Mouse (Mus musculus) megakaryocyte-erythroid progenitor cell, adult 5-6 weeks (primary cell): Measurements from ENCODE around the gene Ticrr. TPM values are rescaled to one million over a fixed set of nuclear protein-coding genes. Genes with fewer than 3 reads are reported as not detected.

Experiments used
- ATAC-seq: replicated peaks from 2 replicates; pipeline ENCODE4 v1.8.0; 2016; ENCODE audit warnings: mild to moderate bottlenecking, inconsistent platforms; ENCODE audit not compliant: severe bottlenecking, poor library complexity, low FRiP score, low TSS enrichment
- total RNA-seq, 2 experiments: library from RNA; stranded (forward) in 1 of 2; stranded (reverse) in 1 of 2; fragments of 200-1000, 215-1000 nt in 1 of 2; fragments of >200 nt in 1 of 2; fragmentation: Nextera tagmentation in 1 of 2; gene quantifications; 2 replicates each; pipeline ENCODE4 v1.2.3; 2014 to 2017

The Ticrr gene
- total RNA-seq, 2 experiments from 2014 or later = 16.8 to 29.8 TPM

DNA sequence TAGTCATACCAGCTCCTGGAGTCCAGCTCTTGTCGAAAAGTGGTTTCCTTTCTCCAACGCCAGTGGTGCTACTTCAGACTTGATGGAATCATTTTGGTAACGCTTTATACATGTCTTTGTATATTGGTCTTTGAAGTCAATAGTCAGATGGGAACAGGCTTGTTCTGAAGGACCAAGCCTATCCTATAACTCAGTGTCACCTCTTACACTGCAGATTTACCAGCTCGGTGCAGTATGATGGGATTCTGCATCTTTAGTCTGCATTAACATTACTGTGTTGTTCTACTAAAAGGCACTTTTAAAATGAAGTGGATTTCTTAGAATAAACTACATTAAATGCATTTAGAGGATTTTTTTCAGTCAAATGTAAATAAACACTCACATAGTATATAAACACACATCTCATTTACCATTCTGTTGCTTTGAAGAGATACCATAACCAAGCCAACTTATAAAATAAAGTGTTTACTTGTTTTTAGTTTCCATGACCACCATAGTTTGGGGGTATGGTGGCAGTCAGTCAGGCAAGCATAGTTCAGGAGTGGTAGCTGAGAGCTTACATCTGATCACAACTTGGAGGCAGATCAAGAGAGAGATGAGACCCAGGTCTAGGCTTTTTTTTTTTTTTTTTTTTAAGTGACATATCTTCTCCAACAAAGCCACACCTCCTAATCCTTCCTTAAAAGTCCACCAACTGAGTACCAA lies 11.1 kb downstream of the Ticrr start:
- ATAC-seq = no peak

DNA sequence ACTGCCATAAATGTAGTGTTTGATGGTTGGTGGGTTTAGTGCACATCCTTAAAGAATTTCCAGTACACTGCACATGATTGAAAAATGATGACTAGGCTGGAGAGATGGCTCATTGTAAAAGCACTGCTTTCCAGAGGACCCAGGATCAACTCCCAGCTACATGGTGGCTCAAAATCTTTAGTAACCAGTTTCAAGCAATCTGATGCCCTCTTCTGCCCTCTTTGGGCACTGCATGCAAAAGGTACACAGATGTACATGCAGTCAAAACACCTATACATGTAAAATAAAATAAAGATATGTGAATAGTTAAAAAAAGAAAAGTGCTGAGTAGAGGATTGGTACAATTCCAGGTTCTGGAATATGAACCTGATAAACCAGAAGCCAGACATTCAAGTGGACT lies 19.2 kb downstream of the Ticrr start:
- 0 out of 2 replicates have a peak, but pooled peaks have one; percentile 68 for ATAC-seq

DNA sequence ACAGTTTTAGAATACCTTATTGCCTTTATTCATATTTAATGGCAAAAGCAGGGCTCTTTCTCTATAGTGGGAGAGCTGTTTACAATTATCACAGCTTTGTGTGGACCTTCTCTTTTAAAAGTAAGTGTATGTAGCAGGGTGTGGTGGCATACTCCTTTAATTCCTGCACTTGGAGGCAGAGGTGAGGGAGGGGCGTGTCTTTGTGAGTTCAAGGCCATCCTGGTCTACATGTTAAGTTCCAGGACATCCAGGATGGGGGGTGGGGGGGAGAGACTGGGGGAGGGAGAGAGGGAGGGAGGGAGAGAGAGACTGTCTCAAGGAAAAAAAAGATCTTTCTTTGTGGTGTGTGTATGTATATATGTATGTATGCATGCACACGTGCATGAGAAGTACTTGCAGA lies 20.2 kb downstream of the Ticrr start:
- ATAC-seq = no peak

DNA sequence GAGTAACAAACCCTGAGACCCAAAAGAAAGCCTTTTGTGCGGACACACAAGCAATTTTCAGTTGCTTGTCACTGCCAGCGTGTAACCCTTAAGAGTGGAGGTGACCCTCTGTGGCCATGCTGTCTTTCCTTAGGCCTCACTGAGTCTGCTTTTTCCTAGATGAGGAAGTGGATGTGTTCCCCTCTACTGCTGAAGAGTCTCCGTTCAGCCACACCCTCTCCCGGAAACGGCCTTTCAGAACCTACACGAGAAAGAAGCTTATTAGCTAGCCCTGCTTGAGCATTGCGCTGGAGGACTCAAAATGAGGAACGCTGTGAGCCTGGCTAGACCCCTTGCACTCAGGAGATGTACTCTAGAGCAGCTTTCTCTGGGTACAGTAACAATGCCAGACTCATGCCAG lies 36.5 kb downstream of the Ticrr start:
- no peak for ATAC-seq

DNA sequence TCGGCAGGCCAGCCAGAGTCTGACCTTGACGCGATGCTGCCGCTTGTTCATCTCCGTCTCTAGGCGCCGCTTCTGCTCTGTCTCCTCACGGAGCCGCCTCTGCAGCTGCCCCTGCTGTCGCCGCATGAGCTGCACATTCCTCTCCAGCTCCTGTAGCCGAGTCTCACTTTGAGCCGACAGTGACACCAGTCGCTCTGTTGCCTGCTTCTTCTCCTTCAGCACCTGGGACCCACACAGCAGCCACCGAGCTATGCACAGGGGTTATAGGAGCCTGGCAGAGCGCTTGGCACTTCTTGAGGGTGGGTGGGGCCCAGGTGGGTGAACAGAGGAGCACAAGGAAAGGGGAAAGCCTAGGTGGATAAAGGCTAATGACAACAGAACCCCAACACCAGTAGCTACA lies 42.8 kb downstream of the Ticrr start:
- no peak for ATAC-seq

DNA sequence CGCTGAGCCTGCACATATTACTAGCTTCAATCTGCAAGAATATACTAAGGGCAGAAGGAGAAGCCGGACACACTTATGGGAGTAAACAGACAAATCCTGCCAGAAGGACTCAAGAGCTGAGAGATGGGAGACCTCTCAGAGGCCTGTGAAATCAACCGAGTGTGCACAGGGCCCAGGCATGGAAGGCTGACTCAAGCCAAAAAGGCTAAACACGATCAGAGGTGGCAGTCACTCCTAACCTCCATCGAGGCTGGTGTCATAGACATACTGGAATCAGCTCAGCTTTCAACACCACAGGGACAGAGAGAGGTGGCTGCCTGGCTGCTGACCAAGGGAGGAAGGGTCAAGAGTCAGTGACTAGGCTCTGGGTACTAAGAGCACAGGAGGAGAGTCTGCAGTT lies 45.2 kb downstream of the Ticrr start:
- no peak for ATAC-seq

DNA sequence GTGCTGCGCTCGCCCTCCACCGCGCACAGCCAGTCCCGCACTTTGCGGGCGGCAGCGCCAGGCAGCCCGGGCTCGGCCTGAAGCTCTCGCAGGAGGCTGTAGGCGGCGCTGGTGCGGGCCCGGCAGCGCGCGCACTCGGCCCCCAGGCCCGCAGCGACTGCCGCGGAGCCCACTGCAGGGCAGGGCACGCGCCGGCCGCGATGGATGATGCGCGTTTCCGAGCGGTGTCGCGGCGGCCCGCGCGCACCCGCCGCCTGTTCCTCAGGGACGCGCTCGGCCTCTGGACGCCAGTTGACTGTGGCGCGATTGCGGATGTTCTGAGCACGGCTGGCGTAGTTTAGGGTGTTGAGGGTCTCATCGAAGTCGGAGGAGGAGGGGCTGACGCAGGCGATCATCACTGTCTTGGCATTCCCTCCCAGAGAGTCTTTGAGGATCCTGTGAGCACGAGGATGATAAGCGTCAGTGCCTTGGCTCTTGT lies 50.2 kb downstream of the Ticrr start:
- no peak for ATAC-seq

DNA sequence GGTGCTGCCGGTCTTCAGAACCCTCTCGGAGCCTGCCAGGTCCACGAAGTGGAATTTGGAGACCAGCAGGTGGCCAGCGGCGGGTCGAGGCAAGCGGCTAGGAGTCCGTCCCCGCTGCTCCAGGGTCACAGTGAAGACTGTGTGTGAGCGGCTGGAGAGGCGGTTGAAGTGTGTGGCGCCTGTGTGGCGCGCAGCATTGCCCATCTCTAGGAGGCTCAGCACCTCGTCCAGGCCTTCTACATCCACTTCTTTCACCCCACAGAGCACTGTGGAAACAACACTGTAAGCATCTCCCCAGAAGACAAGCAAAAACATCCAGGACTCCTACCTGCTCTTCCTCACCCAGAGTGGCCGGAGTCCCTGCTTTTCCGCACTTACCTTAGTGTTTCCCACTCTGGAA lies 50.8 kb downstream of the Ticrr start:
- ATAC-seq = no peak

DNA sequence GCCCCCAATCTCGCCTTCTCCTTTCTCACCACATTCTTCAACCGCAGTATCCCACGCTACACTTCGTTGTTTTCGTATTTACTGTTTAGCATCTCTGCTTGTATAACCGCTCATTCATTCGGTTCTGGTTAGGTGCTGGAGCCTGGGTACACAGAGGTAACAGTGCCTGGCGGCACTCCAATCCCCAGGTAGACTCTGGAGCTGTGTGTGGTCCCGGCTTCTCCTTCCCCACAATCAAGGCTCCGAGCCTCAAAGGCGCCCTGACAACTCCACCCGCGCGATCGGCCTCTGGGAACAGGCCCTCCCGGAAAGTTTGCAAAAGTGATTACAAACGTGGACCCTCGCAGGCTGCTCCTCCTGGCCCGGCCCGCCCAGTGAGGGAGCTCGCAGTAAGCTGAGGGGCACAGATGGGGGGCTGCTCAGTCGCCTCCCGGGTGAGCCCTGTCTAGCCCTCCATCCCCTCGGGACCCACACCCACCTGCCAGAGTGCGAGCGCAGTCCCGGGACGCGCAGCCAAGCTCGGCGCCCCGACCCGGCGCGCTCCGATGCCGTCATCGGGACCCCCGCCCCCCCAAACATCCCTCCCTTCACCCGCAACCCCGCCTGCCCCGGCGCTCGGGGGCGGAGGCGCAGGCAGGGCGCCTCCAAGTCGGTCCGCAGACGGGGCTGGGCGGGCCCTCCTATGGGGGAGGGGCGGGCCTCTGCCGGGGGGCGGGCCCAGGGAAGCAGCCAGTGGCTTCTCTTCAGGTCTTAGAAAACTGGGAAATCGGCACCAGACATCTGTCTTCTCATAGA lies 55.4 kb downstream of the Ticrr start, which contains the start of gene Kif7:
Gene Kif7 (minus strand): TSS at position 534 of the 795 bp plus-strand sequence.
- ATAC-seq = peak; percentile 71

DNA sequence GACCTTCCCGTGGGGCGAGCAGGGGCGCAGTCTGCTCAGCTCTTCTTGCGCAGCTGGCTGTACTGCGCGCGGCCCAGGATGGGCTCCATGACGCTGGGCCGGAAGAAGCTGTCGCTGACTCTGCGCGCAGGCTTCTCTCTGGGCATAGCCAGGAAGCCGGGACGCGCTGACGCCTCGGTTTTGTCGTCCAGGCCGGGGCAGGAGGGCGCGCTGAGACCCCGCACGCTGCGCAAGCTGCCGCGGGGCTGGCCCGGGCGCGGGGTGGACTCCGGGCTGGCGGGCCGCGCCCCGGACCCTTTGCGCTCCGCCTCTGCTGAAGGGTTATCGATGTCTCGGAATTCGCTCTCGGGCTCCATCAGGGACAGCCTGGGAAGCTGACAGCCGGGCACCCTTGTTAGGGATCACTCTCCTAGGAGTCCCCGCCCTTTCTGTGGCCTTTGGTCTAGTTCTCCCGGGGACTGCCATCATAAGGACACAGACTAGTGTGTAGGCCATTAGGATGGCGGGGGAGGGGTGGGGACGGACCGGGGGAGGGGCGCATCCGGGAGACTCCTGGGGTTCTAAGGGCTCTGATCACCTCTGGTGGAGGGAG lies 61.5 kb downstream of the Ticrr start:
- ATAC-seq = no peak

DNA sequence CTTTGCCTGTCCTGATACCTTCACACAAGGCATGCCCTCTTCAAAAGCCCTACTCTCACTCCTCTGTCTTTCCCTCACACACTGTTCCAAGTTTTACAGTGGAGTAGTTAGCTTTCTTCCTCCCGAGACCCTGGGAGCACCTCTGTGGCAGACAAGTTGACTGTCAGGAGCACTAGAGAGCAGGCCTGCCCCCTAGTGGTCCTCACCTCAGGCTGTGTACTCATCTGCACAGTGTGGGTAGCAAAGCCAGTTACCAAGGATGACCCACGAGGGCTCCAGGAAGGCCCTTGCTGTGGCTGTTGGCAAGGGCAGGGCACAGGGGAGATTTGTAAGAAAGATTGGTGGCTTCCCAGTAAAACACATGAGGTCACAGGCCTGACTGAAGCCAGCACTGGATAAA lies 67.1 kb downstream of the Ticrr start:
- peak; percentile 60 for ATAC-seq

DNA sequence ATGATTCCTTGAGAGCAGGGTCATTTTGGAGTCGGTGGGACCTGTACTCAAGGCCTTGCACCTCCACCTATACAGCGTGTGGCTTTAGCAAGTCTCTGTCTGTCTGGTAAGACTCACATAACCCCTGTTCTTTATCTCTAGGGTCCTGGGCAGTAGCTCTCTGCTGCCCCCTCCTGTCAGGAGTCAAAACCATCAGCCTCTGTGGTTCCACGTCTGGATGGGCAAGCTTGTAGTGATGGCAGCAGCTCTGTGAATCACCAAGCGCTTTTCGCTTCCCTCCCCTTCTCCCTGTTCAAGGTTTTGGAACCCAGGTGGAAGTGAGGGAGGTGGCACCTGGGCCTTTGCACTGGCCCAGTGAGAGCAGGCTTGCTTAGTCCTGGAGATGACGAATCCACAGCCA lies 68.2 kb downstream of the Ticrr start:
- ATAC-seq = peak; percentile 82

DNA sequence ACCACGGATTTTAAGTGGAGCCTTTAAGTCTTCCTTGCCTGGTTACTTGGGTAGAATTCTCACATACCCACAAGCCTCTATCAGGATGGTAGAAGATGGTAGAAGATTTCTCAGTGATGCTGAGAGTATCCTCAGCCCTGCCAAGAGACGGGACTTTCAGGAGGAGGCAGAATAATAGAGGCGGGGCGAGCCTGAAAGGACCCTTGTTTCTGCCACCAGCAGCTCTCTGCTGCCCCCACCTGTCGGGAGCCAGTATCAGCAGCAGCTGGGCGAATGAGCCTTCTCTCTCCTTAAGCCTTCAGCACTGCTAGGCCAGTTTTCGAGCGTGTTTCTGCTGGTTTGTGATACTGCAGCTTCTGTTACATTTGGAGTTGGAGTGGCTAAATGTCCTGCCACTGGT lies 69.2 kb downstream of the Ticrr start:
- peak; percentile 53 for ATAC-seq

DNA sequence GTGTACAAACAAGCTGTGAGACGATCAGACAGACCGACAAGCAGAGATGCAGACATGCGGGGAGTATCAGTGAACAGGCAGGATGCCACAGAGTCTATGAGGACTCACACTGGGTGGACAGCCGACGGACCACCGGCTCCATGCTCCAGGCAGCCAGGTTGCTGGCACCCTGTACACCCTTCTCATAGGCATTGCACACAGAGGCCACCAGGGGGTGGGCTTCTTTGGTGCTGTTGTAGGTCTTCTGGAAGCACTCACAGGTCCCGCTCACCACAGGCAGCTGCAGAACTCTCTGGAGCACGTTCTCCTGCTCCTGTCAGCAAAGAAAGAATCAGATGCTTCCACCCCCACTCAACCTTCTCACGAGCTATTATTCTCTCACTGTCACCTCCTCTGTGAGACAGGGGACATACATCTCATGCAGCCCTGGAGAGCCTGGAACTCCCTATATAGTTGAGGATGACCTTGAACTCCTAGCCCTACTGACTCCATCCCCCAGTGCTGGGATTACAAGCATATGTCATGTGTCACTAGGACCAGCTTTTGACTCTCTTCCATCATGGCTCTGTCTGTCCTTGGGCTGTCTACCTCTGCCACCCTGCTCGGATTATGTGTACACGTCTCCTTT lies 69.9 kb downstream of the Ticrr start:
- peak; percentile 56; the same call in 1 of the 2 replicates for ATAC-seq

DNA sequence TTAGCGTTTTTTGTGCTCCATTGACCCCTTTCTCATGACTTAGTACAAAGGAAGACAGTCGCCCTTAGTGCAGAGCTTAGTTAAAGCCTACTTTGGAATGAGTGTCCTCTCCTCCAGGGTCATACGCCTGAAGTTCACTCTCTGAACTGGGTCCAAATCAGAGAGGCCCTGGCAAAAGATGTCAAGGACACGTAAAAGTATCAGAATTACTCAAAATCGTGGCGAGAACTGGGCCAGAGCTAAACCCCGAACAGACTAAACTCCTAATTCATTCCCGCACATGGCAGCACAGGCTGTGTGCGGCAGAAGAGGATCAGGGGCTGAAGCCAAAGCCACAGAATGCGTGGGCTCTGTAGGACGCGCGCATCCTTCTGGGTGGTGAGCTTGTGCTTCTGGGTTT lies 71.4 kb downstream of the Ticrr start:
- ATAC-seq = no peak

DNA sequence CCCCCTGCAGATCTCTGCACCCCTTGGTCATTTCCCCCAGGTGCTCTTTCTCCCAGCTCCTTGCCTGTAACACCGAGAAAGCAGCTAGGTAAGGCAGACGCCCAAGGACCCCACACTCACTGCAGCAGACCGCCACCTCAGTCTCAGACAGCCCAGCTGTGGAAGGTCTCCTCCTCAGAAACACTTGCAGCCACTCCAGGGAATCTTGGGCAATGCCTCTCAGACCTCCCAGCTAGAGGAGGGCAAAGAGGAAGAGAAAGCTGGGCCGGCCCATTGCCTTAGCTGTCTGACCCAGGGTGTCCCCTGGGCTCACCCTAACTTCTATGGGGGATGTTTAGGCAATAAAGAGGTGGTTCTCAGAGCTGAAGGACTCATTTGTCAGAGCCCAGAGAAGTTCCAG lies 72.6 kb downstream of the Ticrr start, which contains the start of gene Plin1:
Gene Plin1 (minus strand): TSS at position 282 of the 400 bp plus-strand sequence.
- ATAC-seq = no peak

DNA sequence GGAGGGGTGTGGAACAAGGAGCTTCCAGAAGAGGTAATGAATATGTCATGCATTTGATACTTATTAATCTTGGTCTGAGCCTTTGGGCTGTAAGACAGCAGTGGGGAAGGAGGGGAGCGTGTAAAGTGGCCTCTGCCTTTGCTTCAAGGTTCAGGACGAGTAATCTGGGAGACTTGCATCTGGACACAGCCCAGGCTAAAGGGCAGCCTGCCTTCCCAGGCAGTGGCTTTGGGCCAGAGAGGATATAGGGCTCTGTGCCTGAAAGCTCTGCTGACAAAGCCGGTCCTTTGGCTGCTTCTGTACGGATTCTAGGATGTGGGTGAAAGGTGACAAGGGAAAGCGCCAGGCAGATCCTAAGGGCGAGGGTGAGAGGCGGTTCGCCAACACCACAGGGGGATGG lies 74.6 kb downstream of the Ticrr start:
- no peak for ATAC-seq

DNA sequence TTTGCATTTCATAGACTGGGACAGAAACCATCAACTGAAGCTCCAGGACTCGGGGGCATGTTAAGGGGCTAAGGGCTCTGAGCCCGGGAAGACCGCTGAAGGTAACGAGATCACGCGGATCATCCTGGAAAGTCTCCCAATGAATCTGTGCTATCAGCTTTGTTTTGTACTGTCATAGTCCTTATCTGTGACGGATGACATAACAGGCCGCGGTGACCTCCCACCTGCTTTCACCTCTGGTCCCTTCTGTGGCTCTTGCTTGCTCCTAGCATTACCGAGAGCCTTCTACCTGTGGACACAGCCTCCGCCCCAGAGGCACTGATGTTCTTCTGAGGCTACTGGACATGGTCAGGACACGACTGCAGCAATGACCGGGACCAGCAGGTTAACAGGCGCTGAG lies 76.5 kb downstream of the Ticrr start:
- ATAC-seq = no peak

DNA sequence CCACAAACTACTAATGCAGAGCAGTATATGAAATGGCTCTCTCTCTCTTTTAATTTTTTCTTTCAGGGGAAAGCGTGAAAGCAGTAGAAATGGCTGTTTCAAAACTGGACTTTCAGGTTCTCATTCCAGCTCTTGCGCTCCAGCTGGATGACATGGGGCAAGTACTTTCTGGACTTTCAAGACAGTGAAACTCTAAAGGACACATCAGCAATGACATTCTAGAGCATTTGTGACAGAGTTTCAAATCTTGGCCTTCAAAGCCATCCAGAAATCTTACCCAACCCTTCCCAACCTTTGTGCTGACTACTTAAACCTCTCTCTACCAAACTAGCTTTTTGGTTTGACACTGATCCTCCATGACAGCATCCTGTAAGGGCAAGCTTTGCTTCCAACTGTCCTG lies 78.9 kb downstream of the Ticrr start:
- no peak for ATAC-seq

DNA sequence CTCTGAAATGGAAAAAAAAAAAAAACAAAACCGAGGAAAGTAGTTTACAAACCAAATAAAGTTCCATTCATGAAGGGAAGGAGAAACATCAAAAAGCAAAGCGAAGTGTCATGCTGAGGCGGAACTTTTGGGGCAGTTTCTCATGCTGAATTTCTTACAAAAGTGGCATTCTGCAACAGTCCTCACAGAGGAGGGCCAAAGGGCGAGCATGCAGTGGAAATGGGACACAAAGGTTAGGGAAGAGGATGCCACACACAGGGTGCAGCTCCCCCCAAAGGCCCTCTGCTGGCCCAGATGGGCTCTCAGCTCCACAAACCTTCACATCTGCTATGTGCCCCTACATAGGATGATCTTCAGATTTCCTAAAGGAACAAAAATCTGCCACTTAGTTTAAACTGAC lies 80.3 kb downstream of the Ticrr start:
- ATAC-seq = no peak
